Mouse (Mus musculus) kidney, adult 8-10 months (tissue): ENCODE measurements around the gene 5430427O19Rik.

Source experiments
- DNase-seq, 2 experiments: peaks; one replicate each; pipeline ENCODE4 v3.0.0; 2022

Gene 5430427O19Rik

GRCm38 (mm10) chrX:85869914-85870483, at the start of gene 5430427O19Rik:
Gene 5430427O19Rik, plus strand, starts transcription at chrX:85870354.
- no peak for DNase-seq

DNA sequence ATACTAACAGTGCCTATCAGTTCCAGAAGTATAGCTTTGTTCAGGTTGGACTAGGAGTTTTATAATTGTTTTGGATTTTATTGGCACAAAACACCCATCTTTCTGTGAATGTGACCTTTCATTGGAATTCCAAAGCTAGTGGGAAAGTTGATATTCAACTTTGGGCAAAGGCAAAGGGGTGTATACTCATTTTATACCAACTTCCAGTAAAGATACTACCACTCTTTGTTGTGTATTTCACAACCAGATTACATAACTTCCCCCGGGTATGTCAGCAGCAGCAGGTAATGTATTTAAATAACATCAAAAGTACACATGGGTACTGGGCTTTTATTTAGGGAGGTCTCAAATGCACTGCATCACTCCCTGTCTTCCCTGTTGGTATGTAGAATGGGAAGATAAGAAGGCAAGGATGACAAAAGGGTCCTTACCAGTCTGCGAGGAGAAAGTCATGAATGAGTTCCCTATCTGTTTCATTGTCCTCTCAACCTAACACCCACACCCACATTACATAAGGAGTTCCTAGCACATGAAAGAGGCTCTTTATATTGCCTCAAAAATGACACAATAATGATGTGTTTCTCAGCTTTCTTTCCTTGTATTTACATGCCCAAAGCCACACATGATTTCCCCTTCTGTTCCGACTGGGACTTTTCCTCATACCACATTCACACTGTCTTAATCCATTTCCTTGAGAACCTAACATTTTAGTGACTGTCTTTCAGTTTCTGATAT, 42.3 kb upstream of the 5430427O19Rik start:
- DNase-seq: peak in 1 of 2 experiments; percentile 68

- DNase-seq: peak; percentile 66 to 89
Observed at GRCm38 (mm10) chrX:85829000-85829399, 41.2 kb upstream of the 5430427O19Rik start.

GRCm38 (mm10) chrX:85839174-85839573, 31.0 kb upstream of the 5430427O19Rik start:
- no peak for DNase-seq

- DNase-seq: peak; percentile 5 to 73
Observed at GRCm38 (mm10) chrX:85855938-85856337, 14.2 kb upstream of the 5430427O19Rik start.

GRCm38 (mm10) chrX:85857169-85857568, 13.0 kb upstream of the 5430427O19Rik start:
- DNase-seq: no peak

DNA sequence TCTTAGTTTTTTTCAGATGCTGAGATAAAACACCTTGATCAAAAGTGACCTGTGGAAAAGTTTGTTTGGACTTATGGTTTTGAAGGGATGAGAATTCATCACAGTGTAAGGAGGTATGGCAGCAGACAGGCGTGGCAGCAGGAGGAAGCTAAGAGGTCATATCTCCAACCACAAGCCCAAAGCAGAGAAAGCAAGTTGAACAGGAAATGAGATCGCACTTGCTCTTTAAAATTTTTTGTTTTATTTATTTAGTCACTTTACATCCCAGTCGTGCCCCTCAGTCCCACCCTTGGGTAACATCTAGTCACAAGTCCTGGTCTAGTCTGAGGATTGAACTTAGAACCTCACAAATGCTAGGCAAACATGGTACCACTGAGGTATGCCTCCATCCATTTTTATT, 2.1 kb upstream of the 5430427O19Rik start:
- DNase-seq: no peak

GRCm38 (mm10) chrX:85871371-85872056, 1.4 kb downstream of the 5430427O19Rik start:
- no peak for DNase-seq

DNA sequence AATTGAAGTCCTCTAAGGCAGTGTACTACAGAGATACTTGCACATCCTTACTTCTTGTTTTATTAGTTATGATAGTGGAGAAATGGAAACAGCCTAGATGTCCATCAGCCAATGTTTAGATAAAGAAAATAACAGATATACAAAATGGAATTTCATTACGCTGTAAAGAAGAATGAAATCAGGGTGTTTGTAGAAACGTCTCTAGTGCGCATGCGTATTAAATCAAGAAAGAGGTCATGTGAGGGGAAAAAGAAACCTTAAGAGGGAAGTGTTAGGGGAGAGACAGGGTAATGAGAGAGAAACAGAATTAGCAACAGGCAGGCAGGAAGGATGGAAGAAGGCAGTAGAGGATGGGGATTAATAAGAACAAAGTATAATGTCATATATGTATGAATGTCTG, 4.2 kb downstream of the 5430427O19Rik start:
- DNase-seq: no peak

GRCm38 (mm10) chrX:85875951-85876350, 5.8 kb downstream of the 5430427O19Rik start:
- peak; percentile 21 to 83 for DNase-seq

DNA sequence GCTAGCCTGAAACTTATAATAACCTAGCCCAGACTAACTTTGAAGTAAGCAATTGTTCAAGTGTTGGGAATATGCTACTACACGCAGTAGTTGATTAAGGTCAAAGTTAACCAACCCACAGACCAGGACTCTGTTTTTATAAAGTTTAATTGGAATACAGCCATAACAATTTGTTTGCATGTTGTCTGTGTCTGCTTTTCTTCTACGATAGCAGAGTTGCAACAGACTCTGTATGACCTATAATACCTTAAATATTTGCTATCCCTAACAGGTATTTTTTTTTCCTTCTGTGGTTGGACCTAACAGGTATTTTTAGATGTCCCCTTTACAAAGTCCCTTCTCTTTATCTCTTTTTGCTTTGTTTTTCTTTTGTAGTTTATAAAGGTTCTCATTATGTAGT, 7.6 kb downstream of the 5430427O19Rik start:
- peak in 1 of 2 experiments; percentile 42 for DNase-seq

GRCm38 (mm10) chrX:85878293-85878692, 8.1 kb downstream of the 5430427O19Rik start:
- DNase-seq: peak; percentile 8 to 78

DNA sequence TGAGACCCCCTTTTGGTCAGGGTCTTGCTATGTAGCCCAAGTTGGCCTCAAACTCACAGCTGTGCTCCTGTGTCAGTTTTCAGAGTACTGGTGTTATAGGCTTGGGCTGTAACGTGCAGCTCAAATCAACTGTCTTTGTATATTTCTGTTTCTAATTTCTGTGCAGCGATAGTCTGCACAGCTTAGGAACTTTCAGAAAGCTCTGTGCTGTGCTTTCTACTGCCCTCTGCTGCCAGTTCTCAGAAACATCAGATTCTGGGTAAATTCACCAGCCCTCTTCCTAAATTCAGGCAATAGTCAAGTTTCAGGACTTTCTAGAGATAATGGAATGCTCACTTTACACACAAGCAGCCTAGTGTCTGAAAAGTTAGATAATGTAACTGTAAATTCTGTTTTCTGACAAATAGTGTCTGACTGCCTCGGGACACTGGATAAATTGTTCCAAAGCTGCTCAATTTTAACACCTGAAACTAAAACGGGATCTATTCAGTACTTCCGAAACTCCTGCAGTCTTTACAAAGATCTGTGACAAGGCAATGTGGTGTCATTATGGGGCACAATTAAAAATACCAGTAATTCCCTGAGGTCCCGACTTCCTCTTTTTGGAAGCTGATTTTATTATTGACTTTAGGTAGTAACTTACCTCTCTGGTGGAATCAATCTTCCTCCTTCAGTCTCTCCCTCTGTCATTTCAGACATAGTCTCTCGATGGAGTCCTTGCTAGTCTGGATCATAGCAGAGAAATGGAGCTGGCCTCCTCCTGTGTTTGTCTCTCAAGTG, 9.2 kb downstream of the 5430427O19Rik start:
- peak; percentile 47 to 49 for DNase-seq

GRCm38 (mm10) chrX:85886651-85887050, 16.5 kb downstream of the 5430427O19Rik start:
- DNase-seq: no peak

- no peak for DNase-seq
Observed at GRCm38 (mm10) chrX:85901195-85901594, 31.0 kb downstream of the 5430427O19Rik start.

DNA sequence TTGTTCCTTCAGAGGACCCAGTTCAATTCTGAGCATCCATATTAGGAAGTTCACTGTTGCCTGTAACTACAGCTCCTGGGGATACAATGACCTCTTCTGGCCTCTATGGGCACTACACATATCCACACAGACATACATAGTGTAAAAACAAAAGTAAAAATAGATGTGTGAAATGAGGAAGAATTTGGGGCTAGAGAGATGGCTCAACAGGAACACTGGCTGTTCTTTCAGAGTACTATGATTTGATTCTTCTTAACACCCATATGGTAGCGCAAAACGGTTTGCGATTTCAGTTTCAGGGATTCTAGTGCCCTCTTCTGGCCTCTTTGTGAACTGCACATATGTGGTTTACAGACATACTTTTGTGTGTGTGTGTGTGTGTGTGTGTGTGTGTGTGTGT, 48.9 kb downstream of the 5430427O19Rik start:
- DNase-seq: peak; percentile 13 to 32

- peak in 1 of 2 experiments; percentile 4 for DNase-seq
Observed at GRCm38 (mm10) chrX:85932991-85933390, 62.8 kb downstream of the 5430427O19Rik start.
